Mouse (Mus musculus) bone marrow, adult 2 months (tissue): ENCODE data around the gene 1700003E16Rik.

Source experiments
- CTCF ChIP-seq: fragments of 200-500 bp; IDR thresholded peaks from 2 replicates; pipeline ENCODE4 v1.5.1; 2011; ENCODE audit warnings: low read length, control low read depth; ENCODE audit not compliant: control insufficient read depth, insufficient read depth
- POLR2A ChIP-seq: fragments of 200-500 bp; IDR thresholded peaks from 2 replicates; pipeline ENCODE4 v1.6.1; 2011; ENCODE audit warnings: low read depth, mild to moderate bottlenecking, control low read depth, low read length, borderline replicate concordance; ENCODE audit not compliant: control insufficient read depth

DNA sequence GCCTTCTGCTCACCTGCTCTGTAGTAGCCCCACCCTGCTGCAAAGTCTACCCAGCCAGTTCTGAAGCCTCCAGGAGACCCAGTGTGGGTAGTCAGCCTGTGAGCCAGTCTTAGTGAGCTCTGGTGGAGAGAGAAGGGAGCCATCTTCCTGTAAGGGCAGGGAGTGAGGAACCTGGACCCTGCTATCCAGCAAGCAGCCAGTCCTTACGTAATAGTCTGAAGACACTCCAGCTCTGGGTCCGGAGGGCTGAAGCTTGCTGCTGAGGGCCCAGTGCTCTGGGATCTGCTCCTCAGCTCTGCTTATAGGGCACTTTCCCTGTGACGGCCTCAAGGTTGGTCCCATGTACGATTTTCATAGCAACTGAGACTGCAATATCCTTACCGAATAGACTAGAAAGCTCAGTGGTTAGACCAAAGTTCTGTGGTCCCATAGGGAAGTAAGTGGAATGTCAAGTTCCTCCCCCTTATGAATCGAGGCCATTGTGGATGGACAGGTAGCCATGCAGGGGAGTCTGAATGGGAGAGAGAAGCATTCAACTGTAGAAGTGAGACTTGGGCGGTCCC, 21.2 kb upstream of the 1700003E16Rik start, which contains the start of gene Rtkn:
- no peak for TF ChIP-seq CTCF
- TF ChIP-seq POLR2A = no peak
